Mouse (Mus musculus): ENCODE results near the gene Tbc1d13. TPM values are rescaled to one million over a fixed set of nuclear protein-coding genes. Genes with fewer than 3 reads are reported as not detected.
A peak's percentile ranks its signal among the peaks of the same experiment; 100 is the strongest.

Tbc1d13 gene
- polyA plus RNA-seq, 1 experiment from 2014 or later = 20.4 TPM

- Histone ChIP-seq H3K9me3 (ENCODE audit: control insufficient read depth, low read length) (no peaks in the 10 kb centered on the region), H3K27ac (replicated peaks; ENCODE audit: low read depth, low read length) (no peak overlapping the region), H3K9ac (replicated peaks; ENCODE audit: low read length) (no peak overlapping the region), H3K27me3 (ENCODE audit: control insufficient read depth, insufficient read depth, low read length) (no peaks in the 10 kb centered on the region), H3K4me1 (ENCODE audit: control insufficient read depth, insufficient read depth, low read length) (peaks cover 10% of the 10 kb centered on the region), H3K4me2 (ENCODE audit: low read length) (no peak overlapping the region), H3K36me3 (ENCODE audit: control insufficient read depth, insufficient read depth, low read length) (peaks cover 45% of the 10 kb centered on the region), H3K4me3 (replicated peaks; ENCODE audit: low read depth, low read length) (no peak overlapping the region)
- 96% methylated on average over 2 of the region's 2 CpGs for WGBS
- DNase-seq = peak; percentile 68
- ATAC-seq (ENCODE audit: low FRiP score, low TSS enrichment) = no peak
Measured at GRCm38 (mm10) chr2:30095882-30096527, 37.5 kb upstream of the Tbc1d13 start.

GRCm38 (mm10) chr2:30100214-30100613 is 33.3 kb upstream of the Tbc1d13 start:
- Histone ChIP-seq H3K4me1 (ENCODE audit: control insufficient read depth, insufficient read depth, low read length) (no peaks in the 10 kb centered on the region), H3K36me3 (ENCODE audit: control insufficient read depth, insufficient read depth, low read length) (peaks cover 87% of the 10 kb centered on the region), H3K4me3 (replicated peaks; ENCODE audit: low read depth, low read length) (no peak overlapping the region), H3K9ac (replicated peaks; ENCODE audit: low read length) (no peak overlapping the region), H3K27ac (replicated peaks; ENCODE audit: low read depth, low read length) (no peak overlapping the region), H3K9me3 (ENCODE audit: control insufficient read depth, low read length) (no peaks in the 10 kb centered on the region), H3K27me3 (ENCODE audit: control insufficient read depth, insufficient read depth, low read length) (no peaks in the 10 kb centered on the region), H3K4me2 (ENCODE audit: low read length) (no peak overlapping the region)
- no peak for ATAC-seq (ENCODE audit: low FRiP score, low TSS enrichment)
- no peak for DNase-seq
- 79% methylated on average over 4 of the region's 4 CpGs for WGBS

GRCm38 (mm10) chr2:30106364-30106763 is 27.2 kb upstream of the Tbc1d13 start:
- H3K27ac ChIP-seq (replicated peaks; ENCODE audit: low read depth, low read length) = no peak overlapping the region
- no peaks in the 10 kb centered on the region for H3K9me3 ChIP-seq (ENCODE audit: control insufficient read depth, low read length)
- no peak overlapping the region for H3K4me3 ChIP-seq (replicated peaks; ENCODE audit: low read depth, low read length)
- no peaks in the 10 kb centered on the region for H3K27me3 ChIP-seq (ENCODE audit: control insufficient read depth, insufficient read depth, low read length)
- ATAC-seq (ENCODE audit: low FRiP score, low TSS enrichment) (no peak), DNase-seq (peak; percentile 62)
- H3K4me1 ChIP-seq (ENCODE audit: control insufficient read depth, insufficient read depth, low read length) = no peaks in the 10 kb centered on the region
- H3K9ac ChIP-seq (replicated peaks; ENCODE audit: low read length) = no peak overlapping the region
- peaks cover 94% of the 10 kb centered on the region for H3K36me3 ChIP-seq (ENCODE audit: control insufficient read depth, insufficient read depth, low read length)
- no peak overlapping the region for H3K4me2 ChIP-seq (ENCODE audit: low read length)

- H3K36me3 ChIP-seq (ENCODE audit: control insufficient read depth, insufficient read depth, low read length) = peaks cover 93% of the 10 kb centered on the region
Measured at GRCm38 (mm10) chr2:30107646-30108045, 25.9 kb upstream of the Tbc1d13 start.

GRCm38 (mm10) chr2:30108260-30108659 is 25.3 kb upstream of the Tbc1d13 start:
- Histone ChIP-seq H3K4me1 (ENCODE audit: control insufficient read depth, insufficient read depth, low read length) (no peaks in the 10 kb centered on the region), H3K4me2 (ENCODE audit: low read length) (no peak overlapping the region), H3K4me3 (replicated peaks; ENCODE audit: low read depth, low read length) (no peak overlapping the region), H3K27ac (replicated peaks; ENCODE audit: low read depth, low read length) (no peak overlapping the region), H3K9ac (replicated peaks; ENCODE audit: low read length) (no peak overlapping the region), H3K36me3 (ENCODE audit: control insufficient read depth, insufficient read depth, low read length) (peaks cover 93% of the 10 kb centered on the region), H3K9me3 (ENCODE audit: control insufficient read depth, low read length) (no peaks in the 10 kb centered on the region), H3K27me3 (ENCODE audit: control insufficient read depth, insufficient read depth, low read length) (no peaks in the 10 kb centered on the region)
- DNase-seq = no peak
- 97% methylated on average over 4 of the region's 4 CpGs for WGBS
- no peak for ATAC-seq (ENCODE audit: low FRiP score, low TSS enrichment)

More at GRCm38 (mm10) chr2:30107646-30108045, 25.9 kb upstream of the Tbc1d13 start:
- WGBS = 94% methylated on average over 5 of the region's 5 CpGs
- no peak overlapping the region for H3K4me2 ChIP-seq (ENCODE audit: low read length)
- no peaks in the 10 kb centered on the region for H3K4me1 ChIP-seq (ENCODE audit: control insufficient read depth, insufficient read depth, low read length)
- H3K4me3 ChIP-seq (replicated peaks; ENCODE audit: low read depth, low read length) = no peak overlapping the region
- H3K9ac ChIP-seq (replicated peaks; ENCODE audit: low read length) = no peak overlapping the region
- H3K27me3 ChIP-seq (ENCODE audit: control insufficient read depth, insufficient read depth, low read length) = no peaks in the 10 kb centered on the region
- DNase-seq (no peak), ATAC-seq (ENCODE audit: low FRiP score, low TSS enrichment) (no peak)
- no peak overlapping the region for H3K27ac ChIP-seq (replicated peaks; ENCODE audit: low read depth, low read length)
- H3K9me3 ChIP-seq (ENCODE audit: control insufficient read depth, low read length) = no peaks in the 10 kb centered on the region

GRCm38 (mm10) chr2:30111500-30111899 is 22.0 kb upstream of the Tbc1d13 start:
- WGBS = 93% methylated on average over 2 of the region's 2 CpGs
- Histone ChIP-seq H3K36me3 (ENCODE audit: control insufficient read depth, insufficient read depth, low read length) (peaks cover 71% of the 10 kb centered on the region), H3K4me2 (ENCODE audit: low read length) (no peak overlapping the region), H3K9ac (replicated peaks; ENCODE audit: low read length) (no peak overlapping the region), H3K27me3 (ENCODE audit: control insufficient read depth, insufficient read depth, low read length) (no peaks in the 10 kb centered on the region), H3K27ac (replicated peaks; ENCODE audit: low read depth, low read length) (no peak overlapping the region), H3K4me1 (ENCODE audit: control insufficient read depth, insufficient read depth, low read length) (no peaks in the 10 kb centered on the region), H3K9me3 (ENCODE audit: control insufficient read depth, low read length) (no peaks in the 10 kb centered on the region), H3K4me3 (replicated peaks; ENCODE audit: low read depth, low read length) (no peak overlapping the region)
- DNase-seq (no peak), ATAC-seq (ENCODE audit: low FRiP score, low TSS enrichment) (no peak)

- 95% methylated on average over 5 of the region's 5 CpGs for WGBS
Measured at GRCm38 (mm10) chr2:30112564-30112963, 21.0 kb upstream of the Tbc1d13 start.

GRCm38 (mm10) chr2:30119641-30120051 is 13.9 kb upstream of the Tbc1d13 start:
- Histone ChIP-seq H3K27ac (replicated peaks; ENCODE audit: low read depth, low read length) (peak overlapping the region; percentile 43), H3K9me3 (ENCODE audit: control insufficient read depth, low read length) (no peaks in the 10 kb centered on the region), H3K4me2 (ENCODE audit: low read length) (peak overlapping the region; percentile 18; the same call in 1 of the 2 replicates), H3K4me3 (replicated peaks; ENCODE audit: low read depth, low read length) (no peak overlapping the region), H3K27me3 (ENCODE audit: control insufficient read depth, insufficient read depth, low read length) (no peaks in the 10 kb centered on the region), H3K9ac (replicated peaks; ENCODE audit: low read length) (0 out of 2 replicates have a peak overlapping the region, but pooled peaks have one; percentile 9), H3K36me3 (ENCODE audit: control insufficient read depth, insufficient read depth, low read length) (peaks cover 10% of the 10 kb centered on the region; the same call in 1 of the 2 replicates), H3K4me1 (ENCODE audit: control insufficient read depth, insufficient read depth, low read length) (peaks cover 31% of the 10 kb centered on the region)
- DNase-seq (peak; percentile 60), ATAC-seq (ENCODE audit: low FRiP score, low TSS enrichment) (peak; percentile 39; the same call in 1 of the 2 replicates)
- 11% methylated on average over 6 of the region's 6 CpGs for WGBS

More at GRCm38 (mm10) chr2:30112564-30112963, 21.0 kb upstream of the Tbc1d13 start:
- Histone ChIP-seq H3K4me3 (replicated peaks; ENCODE audit: low read depth, low read length) (no peak overlapping the region), H3K9me3 (ENCODE audit: control insufficient read depth, low read length) (no peaks in the 10 kb centered on the region), H3K27ac (replicated peaks; ENCODE audit: low read depth, low read length) (no peak overlapping the region), H3K4me2 (ENCODE audit: low read length) (no peak overlapping the region), H3K9ac (replicated peaks; ENCODE audit: low read length) (no peak overlapping the region), H3K4me1 (ENCODE audit: control insufficient read depth, insufficient read depth, low read length) (no peaks in the 10 kb centered on the region), H3K27me3 (ENCODE audit: control insufficient read depth, insufficient read depth, low read length) (no peaks in the 10 kb centered on the region), H3K36me3 (ENCODE audit: control insufficient read depth, insufficient read depth, low read length) (peaks cover 60% of the 10 kb centered on the region)
- ATAC-seq (ENCODE audit: low FRiP score, low TSS enrichment) (no peak), DNase-seq (no peak)

GRCm38 (mm10) chr2:30120269-30120668 is 13.3 kb upstream of the Tbc1d13 start:
- ATAC-seq (ENCODE audit: low FRiP score, low TSS enrichment) (no peak), DNase-seq (no peak)
- peaks cover 36% of the 10 kb centered on the region for H3K4me1 ChIP-seq (ENCODE audit: control insufficient read depth, insufficient read depth, low read length)
- H3K27me3 ChIP-seq (ENCODE audit: control insufficient read depth, insufficient read depth, low read length) = no peaks in the 10 kb centered on the region
- 76% methylated on average over 4 of the region's 4 CpGs for WGBS
- no peak overlapping the region for H3K4me2 ChIP-seq (ENCODE audit: low read length)
- H3K4me3 ChIP-seq (replicated peaks; ENCODE audit: low read depth, low read length) = no peak overlapping the region
- peaks cover 10% of the 10 kb centered on the region; the same call in 1 of the 2 replicates for H3K36me3 ChIP-seq (ENCODE audit: control insufficient read depth, insufficient read depth, low read length)
- peak overlapping the region; percentile 43 for H3K27ac ChIP-seq (replicated peaks; ENCODE audit: low read depth, low read length)
- no peak overlapping the region for H3K9ac ChIP-seq (replicated peaks; ENCODE audit: low read length)
- H3K9me3 ChIP-seq (ENCODE audit: control insufficient read depth, low read length) = no peaks in the 10 kb centered on the region
